14 mouse cellular contexts compared by ENCODE assay signal in the genomic region with DNA sequence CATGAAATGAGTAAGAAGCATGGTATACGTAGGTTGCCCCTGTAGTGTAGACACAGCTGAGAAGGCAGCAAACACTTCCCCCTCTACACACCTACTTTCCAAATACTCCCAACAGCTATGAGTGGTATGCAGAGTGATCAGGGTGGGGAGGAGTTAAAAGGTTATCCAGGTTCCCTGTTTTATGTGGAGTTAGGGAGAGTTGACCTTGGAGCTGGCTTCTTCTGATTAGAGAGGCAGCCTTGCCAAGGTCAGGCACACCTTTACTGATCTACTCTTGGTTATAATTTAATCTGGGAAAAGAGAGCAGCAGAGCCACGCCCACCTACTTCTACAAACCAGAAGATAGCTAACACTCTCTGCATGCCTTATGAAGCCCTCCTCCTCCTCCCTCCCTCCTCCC.
DNase-seq lines count a peak whose midpoint lies in the region; ATAC-seq lines count a peak whose summit lies in the region.
"Had no signal": no experiment of that assay in that cellular context is flagged by ENCODE, and none has a peak within 500 bp of the region (broad histone marks: within the 10 kb centered on the region; RNA-seq: fewer than 3 reads in every experiment).

No protein-coding gene starts in this region.

- ATAC-seq in heart, embryonic 14.5 days (ENCODE audit: insufficient number of reproducible peaks, insufficient read depth, low FRiP score, low read depth) = no peak
- ATAC-seq in liver, embryonic 13.5 days (ENCODE audit: low read depth) = peak; percentile 43; the same call in 1 of the 2 replicates
- peak; percentile 90 for ATAC-seq in stomach, embryonic 15.5 days (ENCODE audit: insufficient read depth, low FRiP score, low read depth)

- no peaks in the 10 kb centered on the region for H3K36me3 ChIP-seq in heart, embryonic 14.5 days (ENCODE audit: control insufficient read depth, insufficient read depth, low read length)
- no peaks in the 10 kb centered on the region for H3K36me3 ChIP-seq in liver, embryonic 13.5 days
- no peaks in the 10 kb centered on the region for H3K36me3 ChIP-seq in stomach, embryonic 15.5 days
- H3K36me3 ChIP-seq: embryonic facial prominence, embryonic 13.5 days; hindbrain, embryonic 12.5 days had no signal

- WGBS in heart, embryonic 14.5 days = 41% methylated on average over 2 of the region's 2 CpGs
- 39% methylated on average over 2 of the region's 2 CpGs for WGBS in liver, embryonic 13.5 days (ENCODE audit: insufficient replicate concordance)
- 58% methylated on average over 2 of the region's 2 CpGs for WGBS in stomach, embryonic 15.5 days

- H3K9ac ChIP-seq in heart, embryonic 14.5 days (ENCODE audit: low read length) = no peak overlapping the region
- no peak overlapping the region for H3K9ac ChIP-seq in liver, embryonic 13.5 days
- H3K9ac ChIP-seq in stomach, embryonic 15.5 days = no peak overlapping the region
- H3K9ac ChIP-seq: embryonic facial prominence, embryonic 13.5 days; hindbrain, embryonic 12.5 days had no signal

- H3K4me1 ChIP-seq in heart, embryonic 14.5 days (ENCODE audit: control insufficient read depth in 2 of 2, insufficient read depth in 2 of 2, low read length in 2 of 2) = peaks cover 29 to 60% of the 10 kb centered on the region in 2 experiments
- peaks cover 19% of the 10 kb centered on the region for H3K4me1 ChIP-seq in liver, embryonic 13.5 days (replicated peaks)
- no peaks in the 10 kb centered on the region for H3K4me1 ChIP-seq in stomach, embryonic 15.5 days
- H3K4me1 ChIP-seq: hindbrain, embryonic 12.5 days had no signal

- H3K4me2 ChIP-seq in heart, embryonic 14.5 days (ENCODE audit: low read length) = no peak overlapping the region
- no peak overlapping the region for H3K4me2 ChIP-seq in liver, embryonic 13.5 days
- no peak overlapping the region for H3K4me2 ChIP-seq in stomach, embryonic 15.5 days
- H3K4me2 ChIP-seq: embryonic facial prominence, embryonic 13.5 days; hindbrain, embryonic 12.5 days had no signal

- H3K27me3 ChIP-seq in heart, embryonic 14.5 days (ENCODE audit: control insufficient read depth, insufficient read depth, low read length) = no peaks in the 10 kb centered on the region
- no peaks in the 10 kb centered on the region for H3K27me3 ChIP-seq in liver, embryonic 13.5 days
- no peaks in the 10 kb centered on the region for H3K27me3 ChIP-seq in stomach, embryonic 15.5 days (replicated peaks)
- H3K27me3 ChIP-seq: embryonic facial prominence, embryonic 13.5 days; hindbrain, embryonic 12.5 days had no signal

- no peak for DNase-seq in heart, adult 11 months
- DNase-seq in kidney, adult 8-10 months = peak; percentile 82 to 92
- DNase-seq in liver, embryonic 13.5 days = no peak
- no peak for DNase-seq in layer of hippocampus, postnatal 10 days (ENCODE audit: low spot score in 2 of 2)
- DNase-seq in thymus, postnatal 36 days = no peak
- no peak for DNase-seq in frontal cortex, postnatal 14 days (ENCODE audit: low spot score in 2 of 2)
- DNase-seq: adrenal gland, postnatal 14 days; cerebellum, adult 11-12 months had no signal

- no peaks in the 10 kb centered on the region for H3K9me3 ChIP-seq in heart, embryonic 14.5 days (ENCODE audit: control insufficient read depth, low read length)
- H3K9me3 ChIP-seq in liver, embryonic 13.5 days (replicated peaks) = no peaks in the 10 kb centered on the region
- H3K9me3 ChIP-seq in stomach, embryonic 15.5 days = no peaks in the 10 kb centered on the region
- H3K9me3 ChIP-seq: embryonic facial prominence, embryonic 13.5 days; hindbrain, embryonic 12.5 days had no signal

- peak overlapping the region; percentile 58 to 70 for H3K27ac ChIP-seq in heart, embryonic 14.5 days (replicated peaks in 1 of 2; ENCODE audit: control insufficient read depth in 1 of 2, insufficient read depth in 1 of 2, low read depth in 2 of 2, low read length in 2 of 2)
- H3K27ac ChIP-seq in liver, embryonic 13.5 days = no peak overlapping the region
- H3K27ac ChIP-seq in stomach, embryonic 15.5 days = peak overlapping the region; percentile 79
- H3K27ac ChIP-seq: embryonic facial prominence, embryonic 13.5 days; hindbrain, embryonic 12.5 days; left cerebral cortex, adult 2 months; macrophage had no signal

- no peak overlapping the region for H3K4me3 ChIP-seq in heart, embryonic 14.5 days (ENCODE audit: control insufficient read depth in 1 of 2, insufficient read depth in 1 of 2, low read depth in 1 of 2, low read length in 2 of 2)
- no peak overlapping the region for H3K4me3 ChIP-seq in liver, embryonic 13.5 days (replicated peaks)
- H3K4me3 ChIP-seq in stomach, embryonic 15.5 days (replicated peaks) = no peak overlapping the region
- H3K4me3 ChIP-seq: embryonic facial prominence, embryonic 13.5 days; hindbrain, embryonic 12.5 days; left cerebral cortex, adult 2 months had no signal

Comparison
In these comparisons a context has a peak if more than half of its experiments do, and no peak if none do; other contexts are left out.
1. DNase-seq: peak in kidney, adult 8-10 months (2 of 2); none in heart, adult 11 months (single experiment), liver, embryonic 13.5 days (single experiment), layer of hippocampus, postnatal 10 days (0 of 2), thymus, postnatal 36 days (0 of 2) and frontal cortex, postnatal 14 days (0 of 2).